7 mouse cellular contexts compared by ENCODE assay signal in genomic region chr8:10898562-10899527, GRCm38 (mm10).
A peak's percentile ranks its signal among the peaks of the same experiment; 100 is the strongest.
DNase-seq lines count a peak whose midpoint lies in the region; ATAC-seq and TF ChIP-seq lines count a peak whose summit lies in the region.

No protein-coding gene starts in this region.

- H3K4me2 ChIP-seq in lung, embryonic 14.5 days = peak overlapping the region; percentile 37
- peak overlapping the region; percentile 44 for H3K4me2 ChIP-seq in forebrain, embryonic 16.5 days (ENCODE audit: low read length)
- H3K4me2 ChIP-seq in midbrain, embryonic 14.5 days (ENCODE audit: low read length) = peak overlapping the region; percentile 47

- H3K36me3 ChIP-seq in lung, embryonic 14.5 days (ENCODE audit: insufficient read depth) = no peaks in the 10 kb centered on the region
- no peaks in the 10 kb centered on the region for H3K36me3 ChIP-seq in forebrain, embryonic 16.5 days (ENCODE audit: control insufficient read depth, insufficient read depth)
- H3K36me3 ChIP-seq in midbrain, embryonic 14.5 days (ENCODE audit: control insufficient read depth, insufficient read depth, low read length) = no peaks in the 10 kb centered on the region

- H3K4me1 ChIP-seq in lung, embryonic 14.5 days (ENCODE audit: insufficient read depth) = peaks cover 14% of the 10 kb centered on the region
- H3K4me1 ChIP-seq in lung, adult 2 months (ENCODE audit: control insufficient read depth, insufficient read depth, low read length) = no peaks in the 10 kb centered on the region; the same call in 1 of the 2 replicates
- peaks cover 20% of the 10 kb centered on the region for H3K4me1 ChIP-seq in forebrain, embryonic 16.5 days (replicated peaks; ENCODE audit: control insufficient read depth, insufficient read depth, low read length)
- H3K4me1 ChIP-seq in midbrain, embryonic 14.5 days (ENCODE audit: control insufficient read depth, insufficient read depth, low read length) = peaks cover 24% of the 10 kb centered on the region

- H3K4me3 ChIP-seq in lung, embryonic 14.5 days (ENCODE audit: low read depth, low read length) = no peak overlapping the region
- H3K4me3 ChIP-seq in lung, adult 2 months (replicated peaks; ENCODE audit: extremely low read depth, low read depth, low read length) = no peak overlapping the region
- H3K4me3 ChIP-seq in forebrain, embryonic 16.5 days (replicated peaks; ENCODE audit: low read length) = no peak overlapping the region
- no peak overlapping the region for H3K4me3 ChIP-seq in midbrain, embryonic 14.5 days (replicated peaks; ENCODE audit: low read depth, low read length)

- ATAC-seq in lung, embryonic 14.5 days (ENCODE audit: insufficient read depth) = peak; percentile 73
- ATAC-seq in forebrain, embryonic 16.5 days = peak; percentile 44; the same call in 1 of the 2 replicates
- no peak for ATAC-seq in midbrain, embryonic 14.5 days (ENCODE audit: low FRiP score, low TSS enrichment)
- no peak for ATAC-seq in erythroblast, adult 5-6 weeks (replicated peaks; ENCODE audit: low FRiP score, poor library complexity, severe bottlenecking)

- TF ChIP-seq POLR2A in lung, adult 2 months (IDR thresholded peaks at IDR 0.05; ENCODE audit: borderline replicate concordance, extremely low read depth, low read depth, low read length) = no peak

- H3K27me3 ChIP-seq in lung, embryonic 14.5 days (ENCODE audit: insufficient read depth, low read length) = no peaks in the 10 kb centered on the region
- H3K27me3 ChIP-seq in forebrain, embryonic 16.5 days (replicated peaks; ENCODE audit: control insufficient read depth, insufficient read depth, low read length) = 0 out of 2 replicates have a peak, but pooled peaks cover 2% of the 10 kb centered on the region
- no peaks in the 10 kb centered on the region for H3K27me3 ChIP-seq in midbrain, embryonic 14.5 days (ENCODE audit: control insufficient read depth, insufficient read depth, low read length)

- peak overlapping the region; percentile 43; the same call in 1 of the 2 replicates for H3K27ac ChIP-seq in lung, embryonic 14.5 days (ENCODE audit: low read depth)
- H3K27ac ChIP-seq in forebrain, embryonic 16.5 days (ENCODE audit: low read length) = no peak overlapping the region
- no peak overlapping the region; the same call in 1 of the 2 replicates for H3K27ac ChIP-seq in midbrain, embryonic 14.5 days (replicated peaks; ENCODE audit: low read depth, low read length)

- no peak overlapping the region for H3K9ac ChIP-seq in lung, embryonic 14.5 days
- no peak overlapping the region for H3K9ac ChIP-seq in forebrain, embryonic 16.5 days (replicated peaks; ENCODE audit: low read depth, low read length)
- no peak overlapping the region; the same call in 1 of the 2 replicates for H3K9ac ChIP-seq in midbrain, embryonic 14.5 days (replicated peaks; ENCODE audit: low read length)

- WGBS in lung, embryonic 14.5 days = 22% methylated on average over 16 of the region's 16 CpGs
- 45% methylated on average over 16 of the region's 16 CpGs for WGBS in lung, adult 2 months
- WGBS in forebrain, embryonic 16.5 days = 25% methylated on average over 16 of the region's 16 CpGs
- WGBS in midbrain, embryonic 14.5 days = 18% methylated on average over 16 of the region's 16 CpGs

- TF ChIP-seq CTCF in lung, embryonic 14.5 days (IDR thresholded peaks at IDR 0.05; ENCODE audit: low read depth) = no peak
- TF ChIP-seq CTCF in lung, adult 2 months (IDR thresholded peaks at IDR 0.05; ENCODE audit: insufficient read depth, low read length) = no peak

- DNase-seq in lung, embryonic 14.5 days = peak; percentile 77
- DNase-seq in lung, adult 2 months = no peak
- DNase-seq in layer of hippocampus, adult 9-10 months (ENCODE audit: low spot score) = peak; percentile 24
- DNase-seq in midbrain, embryonic 14.5 days = peak; percentile 56
- DNase-seq in adrenal gland, postnatal 4 days (ENCODE audit: low spot score in 2 of 2) = no peak

- H3K9me3 ChIP-seq in lung, embryonic 14.5 days (ENCODE audit: low read depth, low read length) = no peaks in the 10 kb centered on the region
- H3K9me3 ChIP-seq in forebrain, embryonic 16.5 days (ENCODE audit: control insufficient read depth, low read length) = no peaks in the 10 kb centered on the region
- no peaks in the 10 kb centered on the region for H3K9me3 ChIP-seq in midbrain, embryonic 14.5 days (ENCODE audit: control insufficient read depth, low read length)

Comparison
In these comparisons a context has a peak if more than half of its experiments do, and no peak if none do; other contexts are left out.
1. DNase-seq: peak in lung, embryonic 14.5 days (single experiment), layer of hippocampus, adult 9-10 months (single experiment) and midbrain, embryonic 14.5 days (single experiment); none in lung, adult 2 months (single experiment) and adrenal gland, postnatal 4 days (0 of 2).
2. ATAC-seq: peak in lung, embryonic 14.5 days (single experiment) and forebrain, embryonic 16.5 days (single experiment); none in midbrain, embryonic 14.5 days (single experiment) and erythroblast, adult 5-6 weeks (single experiment).
3. Peak in every context shown above with its lines, with median percentiles within 50 percentile points of each other: H3K4me2 ChIP-seq.